Mouse (Mus musculus) hindbrain, embryonic 15.5 days (tissue): ENCODE measurements at regions not wholly inside any gene's neighbourhood (a gene's known extent, or its start where the extent isn't known, plus 50 kb on each side); places are given as distances from the start of the nearest gene placed in this dataset.
A peak's percentile ranks its signal among the peaks of the same experiment; 100 is the strongest.

Experiments used
- ATAC-seq: fragments of 200-750 bp; cut with Nextera tagmentation; 2 replicates; pipeline ENCODE4 v1.8.0; 2017; ENCODE audit warnings: low read depth, moderate number of reproducible peaks, moderate TSS enrichment; ENCODE audit not compliant: low FRiP score
- H3K27ac ChIP-seq: fragments of 300-500 bp; sonication (generic); replicated peaks from 2 replicates; pipeline ENCODE4 v1.5.1; 2015; ENCODE audit warnings: mild to moderate bottlenecking, inconsistent platforms
- H3K27me3 ChIP-seq: fragments of 300-500 bp; sonication (generic); 2 replicates; pipeline ENCODE4 v1.6.1; 2015; ENCODE audit warnings: control low read depth, inconsistent platforms
- H3K36me3 ChIP-seq: fragments of 300-500 bp; sonication (generic); 2 replicates; pipeline ENCODE4 v1.6.1; 2015; ENCODE audit warnings: control low read depth, inconsistent platforms
- H3K4me1 ChIP-seq: fragments of 300-500 bp; sonication (generic); replicated peaks from 2 replicates; pipeline ENCODE4 v1.6.1; 2015; ENCODE audit warnings: control low read depth, inconsistent platforms
- H3K4me2 ChIP-seq: fragments of 300-500 bp; sonication (generic); 2 replicates; pipeline ENCODE4 v1.6.1; 2015; ENCODE audit warnings: moderate library complexity, mild to moderate bottlenecking, inconsistent platforms
- H3K4me3 ChIP-seq: fragments of 300-500 bp; sonication (generic); 2 replicates; pipeline ENCODE4 v1.5.1; 2015; ENCODE audit warnings: mild to moderate bottlenecking, inconsistent platforms
- H3K9ac ChIP-seq: fragments of 300-500 bp; sonication (generic); 2 replicates; pipeline ENCODE4 v1.6.1; 2015; ENCODE audit warnings: inconsistent platforms
- H3K9me3 ChIP-seq: fragments of 300-500 bp; sonication (generic); 2 replicates; pipeline ENCODE4 v1.6.1; 2016; ENCODE audit warnings: control low read depth, inconsistent platforms
- WGBS: fragments of 180-500 bp; shearing (Covaris S2); methylation state at CpG from one replicate; pipeline ENCODE4 v1.1.7; 2015; 5-methylcytosine and 5-hydroxymethylcytosine counted together

DNA sequence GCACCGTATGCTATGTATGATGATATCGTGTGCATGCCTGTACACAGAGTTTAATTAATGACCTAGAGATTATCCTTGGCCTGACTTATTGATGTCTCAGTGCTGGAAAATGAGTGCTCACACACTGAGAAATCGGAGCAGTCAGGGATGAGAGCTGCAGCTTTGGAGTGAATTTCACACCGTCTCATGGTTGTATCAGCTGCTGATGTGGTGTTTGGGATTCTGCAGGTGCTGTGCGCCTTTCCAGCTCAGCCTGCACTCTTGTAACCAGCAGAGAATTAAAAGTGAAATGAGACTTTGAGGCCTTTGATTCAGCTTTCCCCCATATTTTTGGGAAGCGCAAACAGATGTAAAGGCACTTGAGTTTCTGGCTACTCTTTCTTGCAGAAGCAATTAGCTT, 100.6 kb upstream of the Fam92a start:
- H3K4me3 ChIP-seq = no peak overlapping the region
- no peaks in the 10 kb centered on the region for H3K36me3 ChIP-seq
- WGBS = 54% methylated on average over 6 of the region's 6 CpGs
- H3K27ac ChIP-seq = no peak overlapping the region
- H3K27me3 ChIP-seq = no peaks in the 10 kb centered on the region
- no peak for ATAC-seq
- no peaks in the 10 kb centered on the region for H3K9me3 ChIP-seq
- H3K4me2 ChIP-seq = no peak overlapping the region
- H3K9ac ChIP-seq = no peak overlapping the region
- H3K4me1 ChIP-seq = 0 out of 2 replicates have a peak, but pooled peaks cover 3% of the 10 kb centered on the region

DNA sequence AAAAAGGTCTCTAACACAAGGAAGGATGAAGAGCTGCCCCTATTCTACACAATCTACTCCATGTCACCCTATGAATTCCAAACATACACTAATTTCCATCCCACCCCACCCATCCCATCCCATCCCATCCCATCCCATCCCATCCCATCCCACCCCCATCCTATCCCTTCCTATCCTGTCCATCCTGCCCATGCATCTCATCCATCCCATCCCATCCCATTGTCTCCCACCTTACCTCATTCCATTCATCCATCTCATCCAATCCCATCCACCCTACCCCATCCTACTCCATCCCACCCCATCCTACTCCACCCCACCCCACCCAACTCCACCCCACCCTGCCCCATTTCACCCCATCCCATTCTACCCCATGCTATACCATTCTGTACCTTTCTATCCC, 91.9 kb upstream of the Fam92a start:
- peak overlapping the region; percentile 43 for H3K4me2 ChIP-seq
- H3K9ac ChIP-seq = no peak overlapping the region
- peak overlapping the region; percentile 37 for H3K27ac ChIP-seq
- no peaks in the 10 kb centered on the region for H3K36me3 ChIP-seq
- H3K4me1 ChIP-seq = peaks cover 5% of the 10 kb centered on the region
- H3K27me3 ChIP-seq = no peaks in the 10 kb centered on the region
- ATAC-seq = peak; percentile 65; the same call in 1 of the 2 replicates
- H3K9me3 ChIP-seq = no peaks in the 10 kb centered on the region
- H3K4me3 ChIP-seq = no peak overlapping the region

DNA sequence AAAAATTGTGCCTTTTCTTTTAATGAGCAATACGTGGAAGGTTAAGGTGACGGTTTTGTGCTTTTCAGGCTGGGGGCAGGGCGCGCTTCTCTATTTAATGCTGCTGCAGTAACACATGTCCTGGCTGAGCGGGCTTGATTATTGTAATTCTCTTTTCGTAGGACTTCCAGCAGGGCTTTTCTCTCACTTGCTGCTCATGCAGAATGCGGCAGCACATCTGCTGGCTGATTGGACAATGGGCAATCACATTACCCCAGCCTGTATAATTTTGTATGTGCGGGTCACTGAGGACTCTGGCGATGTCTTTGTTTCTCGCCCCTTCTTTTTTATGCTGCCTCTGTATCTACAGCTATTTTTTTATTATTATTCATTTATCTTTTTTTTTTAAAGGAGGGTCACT, 91.4 kb upstream of the Fam92a start:
- H3K4me3 ChIP-seq = peak overlapping the region; percentile 3; the same call in 1 of the 2 replicates
- H3K27ac ChIP-seq = peak overlapping the region; percentile 37
- peak overlapping the region; percentile 19; the same call in 1 of the 2 replicates for H3K9ac ChIP-seq
- H3K4me2 ChIP-seq = peak overlapping the region; percentile 43
- H3K9me3 ChIP-seq = no peaks in the 10 kb centered on the region
- H3K27me3 ChIP-seq = no peaks in the 10 kb centered on the region
- peak; percentile 86 for ATAC-seq
- peaks cover 5% of the 10 kb centered on the region for H3K4me1 ChIP-seq
- no peaks in the 10 kb centered on the region for H3K36me3 ChIP-seq
- 22% methylated on average over 10 of the region's 10 CpGs for WGBS

DNA sequence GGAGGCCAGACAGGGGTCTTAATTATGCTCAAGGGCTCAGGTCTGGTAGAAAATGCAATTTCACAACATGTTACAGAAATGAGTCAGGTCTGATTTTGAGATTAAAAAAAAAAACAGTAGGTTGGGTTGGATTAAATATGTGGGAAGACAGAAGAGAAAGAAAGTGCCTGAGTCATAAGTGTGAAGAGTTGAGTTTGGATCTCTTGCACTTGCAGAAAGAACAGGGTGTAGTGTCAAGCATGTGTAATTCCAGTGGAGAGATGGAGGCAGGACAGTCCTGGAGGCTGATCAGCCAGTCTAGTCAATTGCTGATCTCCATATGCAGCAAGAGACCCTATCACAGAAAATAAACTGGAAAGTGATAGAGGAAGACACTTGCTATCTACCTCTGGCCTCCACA, 76.2 kb upstream of the Fam92a start:
- no peak overlapping the region for H3K9ac ChIP-seq
- ATAC-seq = no peak
- no peaks in the 10 kb centered on the region for H3K9me3 ChIP-seq
- H3K36me3 ChIP-seq = no peaks in the 10 kb centered on the region
- H3K27me3 ChIP-seq = no peaks in the 10 kb centered on the region
- no peaks in the 10 kb centered on the region for H3K4me1 ChIP-seq
- H3K4me2 ChIP-seq = no peak overlapping the region
- no peak overlapping the region for H3K27ac ChIP-seq
- H3K4me3 ChIP-seq = no peak overlapping the region

DNA sequence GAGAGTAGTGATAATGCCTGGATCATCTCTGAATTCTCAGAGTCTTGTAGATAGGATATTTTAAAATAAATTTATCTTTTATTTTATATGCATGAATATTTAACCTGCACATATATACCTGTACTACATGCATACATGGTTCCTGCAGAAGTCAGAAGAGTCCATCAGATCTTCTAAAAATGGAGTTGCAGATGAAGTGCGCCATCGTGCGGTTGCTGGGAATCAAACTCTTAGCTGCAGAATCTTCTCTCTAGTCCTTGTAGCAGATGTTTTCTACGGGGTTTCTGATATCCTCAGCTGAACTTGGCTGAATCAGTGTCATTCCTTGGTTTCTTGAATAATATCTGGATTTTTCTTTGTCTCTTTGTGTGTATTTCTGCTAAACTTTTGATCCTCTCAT, 74.8 kb upstream of the Fam92a start:
- H3K9ac ChIP-seq = no peak overlapping the region
- H3K27ac ChIP-seq = no peak overlapping the region
- no peaks in the 10 kb centered on the region for H3K9me3 ChIP-seq
- no peaks in the 10 kb centered on the region for H3K36me3 ChIP-seq
- no peak overlapping the region for H3K4me3 ChIP-seq
- H3K27me3 ChIP-seq = no peaks in the 10 kb centered on the region
- WGBS = 78% methylated on average over 4 of the region's 4 CpGs
- H3K4me1 ChIP-seq = 0 out of 2 replicates have a peak, but pooled peaks cover 1% of the 10 kb centered on the region
- no peak for ATAC-seq
- H3K4me2 ChIP-seq = no peak overlapping the region

DNA sequence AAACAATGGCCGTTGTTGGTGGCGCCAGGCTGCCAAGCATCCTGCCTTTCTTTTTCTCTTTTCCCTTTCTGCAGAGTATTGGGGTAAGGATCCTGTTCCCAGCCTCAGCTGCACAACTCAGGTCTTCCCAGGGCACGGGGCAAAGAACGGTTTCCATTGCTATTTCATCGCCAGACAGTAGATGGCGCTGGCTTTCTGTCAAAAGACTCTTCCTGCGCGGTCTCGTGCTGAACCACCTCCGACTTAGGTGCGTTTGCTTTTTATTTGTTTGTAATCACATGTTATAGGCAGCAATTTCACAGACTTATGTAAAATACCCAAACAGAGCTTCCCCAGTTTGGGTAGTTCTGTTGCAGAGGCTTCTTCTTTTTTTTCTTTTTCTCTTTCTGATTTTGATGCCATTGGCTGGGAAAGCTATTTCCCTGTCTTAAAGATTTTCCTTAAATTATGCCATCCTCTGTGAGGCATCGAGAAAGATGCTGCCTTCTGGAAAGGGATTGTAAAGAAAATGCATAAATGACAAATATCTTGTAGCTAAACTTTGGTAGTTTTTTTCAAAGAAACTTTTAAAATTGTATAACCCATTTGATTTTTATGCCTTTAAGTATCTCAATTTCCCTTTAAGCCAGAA, 69.2 kb upstream of the Fam92a start:
- WGBS = 4% methylated on average over 12 of the region's 12 CpGs
- H3K4me3 ChIP-seq = peak overlapping the region; percentile 22; the same call in 1 of the 2 replicates
- no peaks in the 10 kb centered on the region for H3K36me3 ChIP-seq

DNA sequence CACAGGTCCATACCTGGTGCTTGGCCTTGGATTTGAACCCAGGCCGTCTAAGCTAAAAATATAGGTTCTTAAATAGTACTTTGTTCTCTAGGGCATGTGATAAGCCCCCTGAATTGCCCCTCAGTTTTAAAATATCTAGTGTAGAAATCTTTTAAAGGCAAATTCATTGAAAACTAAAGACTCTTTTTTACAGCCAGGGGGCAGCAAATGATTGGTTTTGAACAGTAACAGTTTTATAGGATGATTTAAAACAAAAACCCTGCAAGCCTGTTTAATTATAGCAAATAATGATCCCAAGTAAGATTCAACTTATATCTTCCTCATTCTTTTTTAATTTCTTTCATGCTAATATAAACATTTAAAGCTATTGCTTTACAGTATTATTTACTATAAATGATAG, 58.9 kb upstream of the Fam92a start:
- Histone ChIP-seq H3K27ac (no peak overlapping the region), H3K4me2 (no peak overlapping the region), H3K27me3 (no peaks in the 10 kb centered on the region), H3K36me3 (no peaks in the 10 kb centered on the region), H3K4me1 (no peaks in the 10 kb centered on the region), H3K4me3 (no peak overlapping the region), H3K9ac (no peak overlapping the region), H3K9me3 (no peaks in the 10 kb centered on the region)
- no peak for ATAC-seq
- WGBS = 85% methylated on average over 1 of the region's 1 CpGs

More for the DNA sequence above, 69.2 kb upstream of the Fam92a start:
- Histone ChIP-seq H3K4me1 (0 out of 2 replicates have a peak, but pooled peaks cover 5% of the 10 kb centered on the region), H3K4me2 (peak overlapping the region; percentile 54), H3K9me3 (no peaks in the 10 kb centered on the region), H3K27me3 (no peaks in the 10 kb centered on the region), H3K9ac (peak overlapping the region; percentile 31; the same call in 1 of the 2 replicates), H3K27ac (no peak overlapping the region)
- peak; percentile 86 for ATAC-seq
